Mouse (Mus musculus): ENCODE measurements at regions not wholly inside any gene's neighbourhood (a gene's known extent, or its start where the extent isn't known, plus 50 kb on each side); places are given as distances from the start of the nearest gene placed in this dataset.

- 54% methylated on average over 3 of the region's 3 CpGs for whole genome bisulfite sequencing
- Histone ChIP-seq H3K9me3 (0 out of 2 replicates have a peak, but pooled peaks cover 5% of the 10 kb centered on the region), H3K27ac (replicated peaks) (no peak overlapping the region), H3K4me2 (no peak overlapping the region), H3K36me3 (no peaks in the 10 kb centered on the region), H3K9ac (no peak overlapping the region), H3K4me1 (no peaks in the 10 kb centered on the region), H3K27me3 (replicated peaks) (no peaks in the 10 kb centered on the region), H3K4me3 (no peak overlapping the region)
- no peak for ATAC-seq (ENCODE audit: extremely low read depth, insufficient number of reproducible peaks, low FRiP score, low TSS enrichment)
These were observed 75.9 kb downstream of the Klhl25 start for GRCm38 (mm10) chr7:75923951-75924467.

GRCm38 (mm10) chr7:75927537-75927936, 79.4 kb downstream of the Klhl25 start:
- Histone ChIP-seq H3K9me3 (0 out of 2 replicates have a peak, but pooled peaks cover 6% of the 10 kb centered on the region), H3K27me3 (replicated peaks) (no peaks in the 10 kb centered on the region), H3K9ac (no peak overlapping the region), H3K27ac (replicated peaks) (no peak overlapping the region), H3K4me3 (no peak overlapping the region), H3K4me2 (no peak overlapping the region), H3K36me3 (no peaks in the 10 kb centered on the region), H3K4me1 (no peaks in the 10 kb centered on the region)
- no peak for ATAC-seq (ENCODE audit: extremely low read depth, insufficient number of reproducible peaks, low FRiP score, low TSS enrichment)
- WGBS, result 23% methylated on average over 4 of the region's 4 CpGs

DNA sequence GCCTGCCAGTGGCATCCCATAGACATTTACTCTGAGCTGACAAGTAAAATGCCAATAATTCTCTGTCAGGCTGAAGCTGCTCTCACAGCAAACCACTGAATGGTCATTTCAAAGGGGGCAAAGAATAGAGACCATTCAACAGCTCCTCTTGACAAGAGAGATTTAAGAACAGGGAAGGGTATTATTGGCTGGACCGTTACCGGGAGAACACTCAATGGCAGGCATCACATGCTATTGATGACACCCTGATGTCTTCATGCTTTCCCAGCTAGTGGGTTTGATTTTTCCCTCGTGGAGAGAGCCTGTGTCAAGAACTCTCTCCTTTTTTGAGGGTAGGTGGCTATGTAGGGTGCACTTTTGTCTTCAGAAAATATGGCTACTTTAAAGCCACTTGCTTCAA, 95.7 kb downstream of the Klhl25 start:
- Histone ChIP-seq H3K27me3 (replicated peaks) (no peaks in the 10 kb centered on the region), H3K4me2 (no peak overlapping the region), H3K9ac (no peak overlapping the region), H3K36me3 (no peaks in the 10 kb centered on the region), H3K4me1 (no peaks in the 10 kb centered on the region), H3K9me3 (no peaks in the 10 kb centered on the region), H3K27ac (replicated peaks) (no peak overlapping the region), H3K4me3 (no peak overlapping the region)
- ATAC-seq (ENCODE audit: extremely low read depth, insufficient number of reproducible peaks, low FRiP score, low TSS enrichment), result no peak
- WGBS, result 67% methylated on average over 3 of the region's 3 CpGs

DNA sequence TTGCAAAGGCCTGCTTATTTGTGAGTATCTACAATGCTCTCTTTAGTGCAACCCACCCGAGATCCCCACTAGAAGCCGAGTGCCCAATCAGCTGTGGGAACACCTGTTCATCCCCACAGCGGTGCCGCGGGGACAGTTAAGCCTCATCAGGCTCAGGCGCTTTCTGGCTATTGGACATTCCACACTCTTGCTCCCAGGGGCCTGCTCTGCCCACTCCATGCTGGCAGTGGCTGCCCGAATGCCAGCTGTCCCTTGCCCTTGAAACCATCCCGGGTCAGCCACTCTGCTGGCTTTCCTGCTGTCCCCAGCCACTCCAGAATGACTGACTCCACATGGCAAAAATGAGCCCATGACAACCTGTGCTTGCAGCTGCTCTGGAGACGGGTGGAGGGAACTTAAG, 107.6 kb downstream of the Klhl25 start:
- 68% methylated on average over 9 of the region's 9 CpGs for WGBS
- Histone ChIP-seq H3K27me3 (replicated peaks) (no peaks in the 10 kb centered on the region), H3K4me1 (no peaks in the 10 kb centered on the region), H3K9me3 (no peaks in the 10 kb centered on the region), H3K4me3 (no peak overlapping the region), H3K4me2 (no peak overlapping the region), H3K36me3 (no peaks in the 10 kb centered on the region), H3K9ac (no peak overlapping the region), H3K27ac (replicated peaks) (no peak overlapping the region)
- no peak for ATAC-seq (ENCODE audit: extremely low read depth, insufficient number of reproducible peaks, low FRiP score, low TSS enrichment)

DNA sequence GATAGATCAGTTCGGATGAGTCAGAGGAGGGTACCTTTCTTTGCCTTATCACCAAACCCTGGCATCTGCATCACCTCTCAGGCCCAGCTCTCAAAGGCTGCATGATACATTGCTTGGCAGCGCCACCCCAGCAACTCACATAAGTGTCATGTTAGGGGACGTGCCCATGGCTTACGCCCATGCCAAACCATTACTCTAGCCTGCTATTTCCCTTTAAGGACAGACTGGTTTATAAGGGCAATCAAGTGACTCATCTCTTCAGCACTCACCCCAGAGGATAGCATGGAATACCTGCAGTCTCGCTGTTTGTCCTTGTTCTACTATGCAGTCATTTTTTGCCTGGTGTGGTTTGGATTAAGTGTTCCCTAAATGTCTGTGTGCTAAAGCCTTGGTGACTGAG, 109.3 kb downstream of the Klhl25 start:
- H3K36me3 ChIP-seq, result no peaks in the 10 kb centered on the region
- H3K9ac ChIP-seq, result no peak overlapping the region
- no peak overlapping the region for H3K4me3 ChIP-seq
- H3K9me3 ChIP-seq, result no peaks in the 10 kb centered on the region
- H3K4me1 ChIP-seq, result no peaks in the 10 kb centered on the region
- H3K27ac ChIP-seq (replicated peaks), result no peak overlapping the region
- no peaks in the 10 kb centered on the region for H3K27me3 ChIP-seq (replicated peaks)
- 66% methylated on average over 5 of the region's 5 CpGs for WGBS
- no peak for ATAC-seq (ENCODE audit: extremely low read depth, insufficient number of reproducible peaks, low FRiP score, low TSS enrichment)
- no peak overlapping the region for H3K4me2 ChIP-seq

- Histone ChIP-seq H3K36me3 (no peaks in the 10 kb centered on the region), H3K4me2 (no peak overlapping the region), H3K27ac (replicated peaks) (no peak overlapping the region), H3K9me3 (no peaks in the 10 kb centered on the region), H3K9ac (no peak overlapping the region), H3K4me1 (no peaks in the 10 kb centered on the region), H3K27me3 (replicated peaks) (no peaks in the 10 kb centered on the region), H3K4me3 (no peak overlapping the region)
- no peak for ATAC-seq (ENCODE audit: extremely low read depth, insufficient number of reproducible peaks, low FRiP score, low TSS enrichment)
- 82% methylated on average over 14 of the region's 14 CpGs for whole genome bisulfite sequencing
These were observed 112.0 kb downstream of the Klhl25 start for GRCm38 (mm10) chr7:75959903-75960620.

DNA sequence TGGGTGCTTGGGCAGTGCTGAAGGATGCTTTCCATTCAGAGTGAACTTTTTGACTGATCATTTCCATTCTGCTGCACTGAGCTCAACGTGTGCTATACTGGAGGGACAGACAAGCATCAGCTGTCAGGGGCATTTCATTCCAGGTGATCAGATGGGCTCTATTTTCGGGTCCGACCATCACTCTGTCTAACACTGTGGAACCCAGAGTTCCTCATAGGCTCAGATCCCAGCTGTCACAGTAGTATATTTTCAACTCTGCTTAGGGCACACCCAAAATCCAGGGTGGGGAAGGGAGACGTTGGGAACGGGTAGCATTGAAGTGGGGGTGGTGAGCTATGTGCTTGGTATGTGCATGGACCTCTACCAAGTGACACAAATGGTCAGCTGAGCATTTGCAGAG, 120.1 kb downstream of the Klhl25 start:
- 76% methylated on average over 5 of the region's 5 CpGs for WGBS
- no peaks in the 10 kb centered on the region for H3K27me3 ChIP-seq (replicated peaks)
- H3K9me3 ChIP-seq, result no peaks in the 10 kb centered on the region
- H3K4me2 ChIP-seq, result no peak overlapping the region
- H3K4me1 ChIP-seq, result no peaks in the 10 kb centered on the region
- H3K9ac ChIP-seq, result no peak overlapping the region
- no peak overlapping the region for H3K4me3 ChIP-seq
- ATAC-seq (ENCODE audit: extremely low read depth, insufficient number of reproducible peaks, low FRiP score, low TSS enrichment), result no peak
- H3K36me3 ChIP-seq, result no peaks in the 10 kb centered on the region
- no peak overlapping the region for H3K27ac ChIP-seq (replicated peaks)

GRCm38 (mm10) chr7:75970914-75971313, 122.8 kb downstream of the Klhl25 start:
- Histone ChIP-seq H3K27me3 (replicated peaks) (no peaks in the 10 kb centered on the region), H3K27ac (replicated peaks) (no peak overlapping the region), H3K9me3 (no peaks in the 10 kb centered on the region), H3K4me2 (no peak overlapping the region), H3K36me3 (no peaks in the 10 kb centered on the region), H3K4me1 (no peaks in the 10 kb centered on the region), H3K9ac (no peak overlapping the region), H3K4me3 (no peak overlapping the region)
- 67% methylated on average over 7 of the region's 7 CpGs for WGBS
- no peak for ATAC-seq (ENCODE audit: extremely low read depth, insufficient number of reproducible peaks, low FRiP score, low TSS enrichment)

GRCm38 (mm10) chr7:75971706-75972105, 123.6 kb downstream of the Klhl25 start:
- no peak overlapping the region for H3K27ac ChIP-seq (replicated peaks)
- WGBS, result 82% methylated on average over 3 of the region's 3 CpGs
- H3K36me3 ChIP-seq, result no peaks in the 10 kb centered on the region
- H3K27me3 ChIP-seq (replicated peaks), result no peaks in the 10 kb centered on the region
- H3K4me3 ChIP-seq, result no peak overlapping the region
- no peaks in the 10 kb centered on the region for H3K4me1 ChIP-seq
- no peak overlapping the region for H3K9ac ChIP-seq
- H3K9me3 ChIP-seq, result no peaks in the 10 kb centered on the region
- no peak for ATAC-seq (ENCODE audit: extremely low read depth, insufficient number of reproducible peaks, low FRiP score, low TSS enrichment)
- no peak overlapping the region for H3K4me2 ChIP-seq

DNA sequence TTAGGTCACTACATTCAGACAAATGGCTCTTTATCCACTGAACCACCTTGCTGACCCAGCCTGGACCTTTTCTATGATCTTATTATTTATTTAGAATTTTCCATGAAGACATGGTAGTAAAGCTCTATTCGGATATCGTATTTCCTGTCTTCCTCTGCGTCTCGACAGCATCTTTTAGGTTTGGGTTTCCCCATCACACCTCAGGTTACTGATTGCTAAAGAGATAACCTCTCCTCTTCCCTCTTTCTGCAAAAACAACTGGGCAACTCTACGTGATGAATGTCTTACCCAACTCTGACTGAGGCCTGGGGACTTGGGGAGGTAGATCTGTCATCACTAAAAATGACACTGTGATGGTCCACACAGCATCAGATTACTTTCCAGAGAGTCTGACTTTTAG, 133.4 kb downstream of the Klhl25 start:
- no peak overlapping the region for H3K4me2 ChIP-seq
- H3K9ac ChIP-seq, result no peak overlapping the region
- no peaks in the 10 kb centered on the region for H3K4me1 ChIP-seq
- no peak overlapping the region for H3K27ac ChIP-seq (replicated peaks)
- no peaks in the 10 kb centered on the region; the same call in 1 of the 2 replicates for H3K27me3 ChIP-seq (replicated peaks)
- no peak overlapping the region for H3K4me3 ChIP-seq
- no peaks in the 10 kb centered on the region for H3K9me3 ChIP-seq
- 68% methylated on average over 5 of the region's 5 CpGs for WGBS
- H3K36me3 ChIP-seq, result no peaks in the 10 kb centered on the region
- no peak for ATAC-seq (ENCODE audit: extremely low read depth, insufficient number of reproducible peaks, low FRiP score, low TSS enrichment)

- no peak overlapping the region for H3K9ac ChIP-seq
- WGBS, result 29% methylated on average over 23 of the region's 23 CpGs
- no peak overlapping the region for H3K27ac ChIP-seq (replicated peaks)
- no peaks in the 10 kb centered on the region; the same call in 1 of the 2 replicates for H3K27me3 ChIP-seq (replicated peaks)
- no peaks in the 10 kb centered on the region for H3K4me1 ChIP-seq
- ATAC-seq (ENCODE audit: extremely low read depth, insufficient number of reproducible peaks, low FRiP score, low TSS enrichment), result no peak
- peak overlapping the region; percentile 31 for H3K4me2 ChIP-seq
- H3K9me3 ChIP-seq, result no peaks in the 10 kb centered on the region
- no peak overlapping the region for H3K4me3 ChIP-seq
- no peaks in the 10 kb centered on the region for H3K36me3 ChIP-seq
These were observed 135.1 kb downstream of the Klhl25 start for GRCm38 (mm10) chr7:75983029-75983808.

Measured in heart, embryonic 13.5 days (tissue).